Mouse (Mus musculus): ENCODE data around the gene Ubl4b.

DNA sequence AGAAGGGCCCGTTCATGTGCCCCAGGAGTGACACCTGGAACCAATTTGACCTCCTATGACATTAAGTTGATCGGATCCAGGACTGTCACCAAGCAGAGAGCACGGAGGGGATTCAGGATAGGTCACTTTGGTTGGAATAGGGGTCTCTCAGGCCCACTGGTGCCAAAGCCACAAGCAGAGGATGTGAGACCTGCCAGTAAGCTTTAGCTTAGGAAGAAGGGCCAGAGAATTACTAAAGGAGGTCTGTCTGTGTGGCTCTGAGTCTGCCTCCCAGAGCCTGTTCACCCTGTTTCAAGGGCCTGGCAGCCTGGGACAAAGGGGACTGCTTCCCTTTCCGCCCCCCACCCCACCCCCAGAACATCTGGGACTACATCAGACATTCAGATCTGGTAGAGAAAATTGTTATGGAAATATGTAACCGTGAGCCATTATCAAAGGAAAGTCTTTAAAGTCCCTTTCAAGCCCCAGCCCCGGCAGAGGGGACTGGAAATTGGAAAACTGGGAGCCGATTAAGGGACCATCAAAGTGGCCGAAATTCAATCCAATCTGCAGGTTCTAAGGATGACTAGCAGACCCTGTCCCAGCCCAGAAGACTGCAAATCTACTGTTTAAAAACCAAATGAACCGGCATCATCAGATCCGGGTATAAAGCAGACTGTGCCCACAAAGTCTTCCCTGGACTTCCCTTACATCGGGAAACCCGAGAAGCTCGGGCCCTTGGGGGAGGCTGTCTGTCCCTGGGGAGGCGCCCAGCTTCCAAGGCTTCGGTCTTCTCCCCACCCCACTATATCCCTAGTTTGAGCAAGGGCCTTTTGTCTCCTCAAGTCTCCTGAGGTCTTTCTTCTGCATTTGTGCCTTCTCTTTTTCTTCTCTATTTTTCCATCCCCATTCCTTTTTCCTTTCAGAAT is 26.5 kb upstream of the Ubl4b start:
- TF ChIP-seq CTCF (IDR thresholded peaks at IDR 0.05; ENCODE audit: low read depth, low read length), result no peak
- no peak for TF ChIP-seq GATA1 (IDR thresholded peaks at IDR 0.05; ENCODE audit: borderline replicate concordance, low read length)
- no peak for TF ChIP-seq GATA2 (IDR thresholded peaks at IDR 0.05; ENCODE audit: borderline replicate concordance, low read depth, low read length)
